Mouse (Mus musculus) MEL (cell line): Measurements from ENCODE around the gene Elof1. TPM values are rescaled to one million over a fixed set of nuclear protein-coding genes. Genes with fewer than 3 reads are reported as not detected.

Source experiments
- DNase-seq: peaks from one replicate; pipeline ENCODE4 v3.0.0; 2011; ENCODE audit warnings: low read depth, low spot score
- H3K27ac ChIP-seq: 2 replicates; pipeline ENCODE4 v1.5.1; 2012; ENCODE audit warnings: low read depth, mild to moderate bottlenecking, control low read depth, low read length, moderate library complexity; ENCODE audit not compliant: control insufficient read depth
- H3K27me3 ChIP-seq, 2 experiments: fragments of 150-350 bp in 1 of 2; sonication (generic) in 1 of 2; 2 replicates each; pipeline ENCODE4 v1.6.1; 2012; ENCODE audit warnings: low read length in 2 of 2, mild to moderate bottlenecking in 2 of 2, improper control_type of control experiment in 1 of 2, moderate library complexity in 1 of 2; ENCODE audit not compliant: insufficient read depth in 2 of 2, control insufficient read depth in 1 of 2
- H3K36me3 ChIP-seq, 2 experiments: 2 replicates each; pipeline ENCODE4 v1.6.1; 2012 to 2014; ENCODE audit warnings: low read length in 2 of 2, improper control_type of control experiment in 1 of 2, inconsistent platforms in 1 of 2, mild to moderate bottlenecking in 1 of 2; ENCODE audit not compliant: insufficient read depth in 2 of 2, control insufficient read depth in 1 of 2
- H3K4me1 ChIP-seq, 2 experiments: fragments of 150-350 bp in 1 of 2; sonication (generic) in 1 of 2; 2 replicates each; pipeline ENCODE4 v1.6.1; 2012; ENCODE audit warnings: low read length in 2 of 2, improper control_type of control experiment in 1 of 2, mild to moderate bottlenecking in 1 of 2; ENCODE audit not compliant: insufficient read depth in 2 of 2, control insufficient read depth in 1 of 2
- H3K4me3 ChIP-seq, 2 experiments: fragments of 150-350 bp in 1 of 2; sonication (generic) in 1 of 2; 2 replicates each; pipeline ENCODE4 v1.5.1; 2012; ENCODE audit warnings: low read depth in 2 of 2, low read length in 2 of 2, mild to moderate bottlenecking in 2 of 2, moderate library complexity in 2 of 2, control low read depth in 1 of 2, improper control_type of control experiment in 1 of 2; ENCODE audit not compliant: control insufficient read depth in 1 of 2, insufficient read depth in 1 of 2
- H3K79me2 ChIP-seq: 2 replicates; pipeline ENCODE4 v1.6.1; 2012; ENCODE audit warnings: mild to moderate bottlenecking, low read length, moderate library complexity; ENCODE audit not compliant: control insufficient read depth, poor library complexity, insufficient read depth
- H3K9ac ChIP-seq: 2 replicates; pipeline ENCODE4 v1.6.1; 2012; ENCODE audit warnings: low read depth, mild to moderate bottlenecking, control low read depth, low read length, moderate library complexity; ENCODE audit not compliant: control insufficient read depth, poor library complexity, severe bottlenecking
- H3K9me3 ChIP-seq: fragments of 150-350 bp; sonication (generic); replicated peaks from 2 replicates; pipeline ENCODE4 v1.6.1; 2012; ENCODE audit warnings: mild to moderate bottlenecking, low read length, improper control_type of control experiment, moderate library complexity; ENCODE audit not compliant: insufficient read depth
- BHLHE40 ChIP-seq: IDR thresholded peaks from 2 replicates; pipeline ENCODE4 v1.6.1; 2012; ENCODE audit warnings: low read depth, mild to moderate bottlenecking, inconsistent platforms, low read length, improper control_type of control experiment, borderline replicate concordance
- CHD1 ChIP-seq: IDR thresholded peaks from 2 replicates; pipeline ENCODE4 v1.6.1; 2012; ENCODE audit warnings: low read depth, mild to moderate bottlenecking, inconsistent platforms, low read length, improper control_type of control experiment
- CHD2 ChIP-seq: IDR thresholded peaks from 2 replicates; pipeline ENCODE4 v1.6.1; 2011; ENCODE audit warnings: low read length, improper control_type of control experiment
- E2F4 ChIP-seq: IDR thresholded peaks from 2 replicates; pipeline ENCODE4 v1.6.1; 2011; ENCODE audit warnings: low read depth, low read length, improper control_type of control experiment, borderline replicate concordance
- EP300 ChIP-seq, 2 experiments: IDR thresholded peaks; 2 replicates each; pipeline ENCODE4 v1.6.1; 2011; ENCODE audit warnings: improper control_type of control experiment in 2 of 2, low read length in 2 of 2, low read depth in 1 of 2, mild to moderate bottlenecking in 1 of 2
- ETS1 ChIP-seq: IDR thresholded peaks from 2 replicates; pipeline ENCODE4 v1.6.1; 2012; ENCODE audit warnings: low read depth, mild to moderate bottlenecking, inconsistent platforms, low read length, improper control_type of control experiment, moderate library complexity
- GABPA ChIP-seq: IDR thresholded peaks from 2 replicates; pipeline ENCODE4 v1.6.1; 2012; ENCODE audit warnings: low read depth, mild to moderate bottlenecking, inconsistent platforms, low read length, improper control_type of control experiment, moderate library complexity
- GATA1 ChIP-seq: IDR thresholded peaks from 2 replicates; pipeline ENCODE4 v1.6.1; 2011; ENCODE audit warnings: low read depth, low read length, improper control_type of control experiment
- MAZ ChIP-seq: IDR thresholded peaks from 2 replicates; pipeline ENCODE4 v1.6.1; 2012; ENCODE audit warnings: low read depth, mild to moderate bottlenecking, inconsistent platforms, low read length, improper control_type of control experiment
- MYB ChIP-seq: IDR thresholded peaks from 2 replicates; pipeline ENCODE4 v1.6.1; 2011; ENCODE audit warnings: mild to moderate bottlenecking, low read depth, low read length, improper control_type of control experiment
- NELFE ChIP-seq: IDR thresholded peaks from 2 replicates; pipeline ENCODE4 v1.6.1; 2011; ENCODE audit warnings: low read depth, low read length, improper control_type of control experiment
- POLR2AphosphoS5 ChIP-seq: IDR thresholded peaks from 2 replicates; pipeline ENCODE4 v1.6.1; 2012; ENCODE audit warnings: low read depth, borderline replicate concordance, mild to moderate bottlenecking, inconsistent platforms, low read length, moderate library complexity, mixed read lengths
- RAD21 ChIP-seq: IDR thresholded peaks from 2 replicates; pipeline ENCODE4 v1.6.1; 2011; ENCODE audit warnings: mild to moderate bottlenecking, low read depth, low read length, improper control_type of control experiment
- RCOR1 ChIP-seq: IDR thresholded peaks from 2 replicates; pipeline ENCODE4 v1.6.1; 2012; ENCODE audit warnings: low read depth, mild to moderate bottlenecking, inconsistent platforms, low read length, improper control_type of control experiment
- SIN3A ChIP-seq: IDR thresholded peaks from 2 replicates; pipeline ENCODE4 v1.6.1; 2012; ENCODE audit warnings: low read length, improper control_type of control experiment, inconsistent platforms
- SMC3 ChIP-seq: IDR thresholded peaks from 2 replicates; pipeline ENCODE4 v1.6.1; 2011; ENCODE audit warnings: low read depth, low read length, improper control_type of control experiment
- UBTF ChIP-seq: IDR thresholded peaks from 2 replicates; pipeline ENCODE4 v1.6.1; 2012; ENCODE audit warnings: low read depth, mild to moderate bottlenecking, inconsistent platforms, low read length, improper control_type of control experiment, moderate library complexity, borderline replicate concordance; ENCODE audit not compliant: insufficient read depth
- USF1 ChIP-seq: IDR thresholded peaks from 2 replicates; pipeline ENCODE4 v1.6.1; 2014; ENCODE audit warnings: low read depth, mild to moderate bottlenecking, inconsistent platforms, low read length, improper control_type of control experiment, moderate library complexity
- ZC3H11A ChIP-seq: IDR thresholded peaks from 2 replicates; pipeline ENCODE4 v1.6.1; 2012; ENCODE audit warnings: low read depth, mild to moderate bottlenecking, inconsistent platforms, low read length, improper control_type of control experiment
- ZKSCAN1 ChIP-seq: IDR thresholded peaks from 2 replicates; pipeline ENCODE4 v1.6.1; 2012; ENCODE audit warnings: low read depth, mild to moderate bottlenecking, inconsistent platforms, low read length, improper control_type of control experiment, moderate library complexity
- ZNF384 ChIP-seq: IDR thresholded peaks from 2 replicates; pipeline ENCODE4 v1.6.1; 2012; ENCODE audit warnings: low read depth, mild to moderate bottlenecking, inconsistent platforms, low read length, improper control_type of control experiment
- polyA plus RNA-seq, 2 experiments: library from polyadenylated mRNA; stranded (reverse) in 1 of 2; unstranded in 1 of 2; fragments of >175 nt in 1 of 2; fragments of >200 nt in 1 of 2; gene quantifications; 2 replicates each; pipeline versions ENCODE4 v1.2.1 to v1.2.4; 2012; ENCODE audit warnings: low replicate concordance in 2 of 2, low read depth in 1 of 2; ENCODE audit not compliant: insufficient read length in 2 of 2, insufficient read depth in 1 of 2, missing spikeins in 1 of 2
- total RNA-seq: library from RNA; depleted of rRNA; stranded (reverse); fragments of 300-350 nt; gene quantifications from 2 replicates; pipeline ENCODE4 v1.2.3, GENCODE M21; 2012

The Elof1 gene
- total and polyA plus RNA-seq, 3 experiments = 421 to 505 TPM; not detected in 1

DNA sequence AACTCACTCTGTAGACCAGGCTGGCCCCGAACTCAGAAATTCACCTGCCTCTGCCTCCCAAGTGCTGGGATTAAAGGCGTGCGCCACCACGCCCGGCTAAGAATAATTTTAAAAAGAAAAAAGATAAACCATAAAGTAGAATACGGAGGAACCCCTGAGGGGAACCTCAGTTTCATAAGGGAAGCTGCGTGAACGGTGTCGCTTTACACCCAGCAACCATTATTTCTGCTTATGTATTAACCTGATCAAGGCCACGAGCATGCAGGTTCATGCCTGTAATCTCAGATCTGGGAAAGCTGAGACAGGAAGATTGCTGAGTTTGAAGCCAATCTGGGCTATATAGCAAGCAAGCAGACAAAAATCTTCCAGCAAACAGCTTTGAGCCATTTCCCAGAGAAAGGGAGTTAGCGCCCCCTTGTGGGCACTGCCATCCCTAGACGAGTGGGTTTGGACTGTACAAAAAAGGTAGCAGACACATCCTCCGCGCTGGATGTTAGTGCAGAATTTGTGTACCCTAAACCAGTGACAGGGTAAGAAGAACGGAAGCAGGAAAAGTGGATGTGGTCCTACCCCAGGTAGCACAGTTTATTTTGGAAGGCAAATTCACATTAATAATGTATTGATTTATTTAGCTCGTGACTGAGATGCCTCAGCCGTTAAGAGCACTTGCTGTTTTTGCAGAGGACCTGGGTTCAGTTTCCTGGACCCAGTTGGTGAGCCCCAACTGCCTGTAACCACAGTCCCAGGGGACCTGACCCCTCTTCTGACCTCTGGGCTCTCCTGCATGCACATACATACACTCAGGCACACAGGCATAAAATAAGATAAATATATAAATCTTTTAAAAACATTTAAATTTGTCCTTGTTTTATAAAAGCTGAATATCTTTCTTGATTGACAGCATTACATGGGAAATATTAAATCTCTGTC lies 26.4 kb upstream of the Elof1 start (continued):
- TF ChIP-seq BHLHE40 (peak; percentile 69), RCOR1 (peak; percentile 94), EP300 (IDR thresholded peaks at IDR 0.05; ENCODE audit: low read depth in 1 of 2, low read length in 2 of 2) (peak in 1 of 2 experiments; percentile 58; a peak in 3 of 4 replicates), ZNF384 (peak; percentile 87), CHD1 (no peak), MAZ (peak; percentile 93), ZKSCAN1 (peak; percentile 49; the same call in 1 of the 2 replicates), CHD2 (no peak)

DNA sequence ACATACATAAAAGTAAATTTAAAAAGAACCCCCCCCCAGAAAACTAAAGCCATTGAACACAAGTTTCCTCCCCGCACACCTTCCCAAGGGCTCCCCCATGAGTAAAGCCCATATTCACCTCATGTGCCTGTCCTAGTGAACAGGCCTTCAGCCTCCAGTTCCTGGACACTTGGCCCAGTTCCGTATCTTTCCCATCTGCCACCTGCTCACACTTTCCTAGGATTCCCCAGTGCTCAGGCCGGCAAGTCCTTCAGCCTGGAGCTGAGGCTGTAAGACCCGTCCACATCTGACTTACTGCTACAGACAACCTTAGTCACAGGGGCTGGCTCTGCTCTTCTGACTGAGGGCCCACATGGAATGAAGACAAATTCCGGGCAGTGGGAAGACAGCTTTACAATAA lies 22.8 kb upstream of the Elof1 start:
- no peak for TF ChIP-seq ZKSCAN1
- TF ChIP-seq ETS1 = no peak
- TF ChIP-seq POLR2AphosphoS5 = no peak
- TF ChIP-seq E2F4 = no peak
- TF ChIP-seq GABPA = no peak
- TF ChIP-seq BHLHE40 = no peak
- no peak for TF ChIP-seq NELFE
- no peak for TF ChIP-seq USF1
- TF ChIP-seq ZC3H11A = no peak
- no peak for TF ChIP-seq UBTF
- no peak for TF ChIP-seq SMC3
- no peak for TF ChIP-seq CHD2
- TF ChIP-seq SIN3A = no peak
- TF ChIP-seq CHD1 = no peak
- TF ChIP-seq GATA1 = no peak
- no peak for TF ChIP-seq RAD21
- TF ChIP-seq MYB = no peak
- H3K27ac ChIP-seq = no peak overlapping the region
- no peak overlapping the region for H3K9ac ChIP-seq
- H3K4me3 ChIP-seq = no peak overlapping the region
- H3K9me3 ChIP-seq = no peaks in the 10 kb centered on the region
- H3K27me3 ChIP-seq = no peaks in the 10 kb centered on the region
- H3K4me1 ChIP-seq = peaks cover 21 to 38% of the 10 kb centered on the region in 2 experiments
- H3K79me2 ChIP-seq = no peaks in the 10 kb centered on the region
- H3K36me3 ChIP-seq = peaks cover 0 to 36% of the 10 kb centered on the region in 2 experiments; a peak in 2 of 4 replicates
- no peak for DNase-seq
